Mouse (Mus musculus): ENCODE measurements at regions not wholly inside any gene's neighbourhood (a gene's known extent, or its start where the extent isn't known, plus 50 kb on each side); places are given as distances from the start of the nearest gene placed in this dataset.

DNA sequence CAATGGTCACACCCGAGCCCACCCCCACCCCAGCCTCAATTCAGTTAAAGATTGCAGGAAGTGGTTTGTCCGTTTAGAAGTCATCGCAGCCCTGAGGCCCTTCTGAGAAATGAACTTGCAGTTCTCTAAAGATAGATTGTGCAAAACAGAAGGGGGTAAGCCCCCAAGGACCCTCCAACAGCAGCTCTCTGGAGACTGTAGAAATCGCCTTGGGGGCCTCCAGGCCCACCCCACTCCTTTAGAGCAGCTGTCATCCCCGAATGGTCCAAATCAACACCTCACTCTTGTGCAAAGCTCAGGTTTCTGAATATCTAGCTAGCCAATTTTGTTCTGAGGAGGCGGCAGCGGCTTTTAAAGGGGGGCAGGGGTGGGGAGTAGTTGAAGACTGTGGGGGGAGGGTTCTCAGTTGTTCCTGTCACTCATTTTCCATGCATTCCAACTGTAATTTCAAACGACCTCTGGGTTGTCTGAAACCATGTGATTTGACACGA, 186.9 kb downstream of the Gsdmc2 start:
- intact Hi-C loops (cut with DNase I) = loop anchor here (10.0 kb wide), 1 partner anchor 653 kb away; no protein-coding TSS in a partner anchor

DNA sequence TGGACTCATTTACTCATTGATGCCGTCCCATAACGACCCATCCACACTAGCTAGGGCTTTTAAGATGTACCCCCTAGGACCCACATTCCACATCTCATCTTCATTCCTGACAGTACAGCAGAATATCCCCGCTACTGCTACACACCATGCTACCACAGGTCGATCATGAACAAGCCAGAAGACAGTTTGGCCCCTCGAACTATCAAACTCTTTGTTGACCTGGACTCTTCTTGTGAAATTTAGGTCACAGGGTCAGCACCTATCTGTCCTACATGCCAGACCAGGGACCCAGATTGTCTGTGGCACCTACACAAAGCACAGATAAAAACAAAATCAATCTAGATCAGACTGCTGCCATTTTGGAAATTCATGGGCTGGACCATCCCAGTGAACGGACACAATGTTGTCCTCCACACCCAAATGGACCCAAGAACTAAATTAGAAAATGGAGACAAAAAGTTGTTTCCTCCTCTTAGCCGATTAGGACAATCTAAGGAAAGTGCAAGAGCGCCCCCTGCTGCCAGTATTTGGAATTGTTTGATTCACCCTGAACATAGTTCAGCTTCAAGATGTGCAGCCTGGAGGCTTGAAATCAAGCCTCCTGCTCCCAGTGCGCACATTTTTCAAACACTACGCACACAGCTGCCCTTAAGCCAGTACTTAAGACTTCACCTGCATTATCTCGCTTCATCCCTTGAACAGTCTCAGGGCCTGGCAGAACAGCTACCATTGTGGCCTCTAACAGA, 192.6 kb downstream of the Gsdmc2 start:
- DNase-seq = peak; percentile 83
- intact Hi-C loops (cut with DNase I) = loop anchor here (1.0 to 10.0 kb wide), 2 partner anchors 648 to 1669 kb away; no protein-coding TSS in a partner anchor
- Histone ChIP-seq H3K27ac (no peak overlapping the region), H3K4me3 (no peak overlapping the region)
- peak; percentile 88 for TF ChIP-seq CTCF (IDR thresholded peaks at IDR 0.05)

More for the DNA sequence above, 186.9 kb downstream of the Gsdmc2 start:
- DNase-seq = peak; percentile 37
- TF ChIP-seq CTCF (IDR thresholded peaks at IDR 0.05) = no peak
- Histone ChIP-seq H3K27ac (no peak overlapping the region), H3K4me3 (no peak overlapping the region)

DNA sequence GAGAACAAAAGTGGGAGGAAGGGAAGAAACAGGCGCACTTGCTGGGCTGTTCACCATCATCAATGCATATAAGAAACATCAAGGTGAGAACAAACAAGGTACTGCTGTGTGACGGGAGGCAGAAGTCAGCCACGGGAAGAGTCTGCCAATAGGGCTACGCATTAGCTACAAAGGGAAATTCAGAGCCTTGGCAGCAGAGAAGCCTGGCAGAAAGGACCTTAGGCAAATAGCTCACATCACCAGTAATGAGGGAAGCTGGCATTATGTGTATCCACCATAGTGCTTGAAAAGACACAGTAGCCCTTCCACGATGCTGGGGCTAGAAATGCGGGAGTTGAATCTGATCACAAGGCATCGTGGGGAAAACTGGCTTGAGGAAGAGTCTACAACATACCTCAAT, 193.9 kb downstream of the Gsdmc2 start:
- no peak for DNase-seq
- H3K27ac ChIP-seq = no peak overlapping the region
- H3K4me3 ChIP-seq = no peak overlapping the region
- no peak for TF ChIP-seq CTCF (IDR thresholded peaks at IDR 0.05)
- intact Hi-C loops (cut with DNase I) = loop anchor here (10.0 kb wide), 1 partner anchor 646 kb away; no protein-coding TSS in a partner anchor

DNA sequence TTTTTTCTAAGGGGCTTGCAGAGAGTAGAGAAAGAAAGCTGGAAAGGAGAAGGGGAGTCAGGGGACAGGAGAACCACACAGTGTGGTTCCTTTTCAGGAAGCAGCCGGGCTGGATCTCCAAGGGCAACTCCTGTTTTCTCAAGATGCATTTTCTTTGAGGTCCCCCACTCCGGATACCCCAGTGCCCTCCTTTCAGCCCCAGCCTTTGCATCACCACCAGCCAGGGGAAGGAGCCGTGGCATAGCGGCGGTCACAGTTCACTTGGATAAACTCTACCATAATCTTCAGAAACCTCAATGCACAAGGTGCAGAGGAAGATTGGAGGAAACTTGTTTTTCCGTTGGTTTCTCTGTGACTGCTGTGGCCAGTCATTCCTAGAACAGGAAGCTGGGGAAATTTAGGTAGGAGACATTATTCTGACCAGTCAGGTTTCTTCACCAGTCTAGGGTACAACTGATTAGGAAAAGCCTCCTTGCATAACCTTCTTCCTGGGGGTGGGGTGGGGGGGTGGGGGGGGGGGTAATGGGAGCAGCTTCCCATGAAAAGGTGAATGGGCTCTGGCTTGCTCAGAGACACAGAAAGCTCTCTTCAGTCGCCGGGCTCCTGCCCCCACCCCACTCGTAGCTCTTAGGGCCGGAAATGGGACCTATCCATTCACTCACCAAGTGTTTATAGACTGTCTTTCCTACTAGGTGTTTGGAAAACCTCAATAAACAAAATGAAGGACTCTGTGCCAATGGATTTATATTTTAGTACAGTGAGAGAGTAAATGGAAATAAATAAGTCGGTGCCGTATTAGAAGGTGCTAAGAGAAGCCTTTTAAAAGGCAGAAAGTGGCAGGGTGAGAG, 196.6 kb downstream of the Gsdmc2 start:
- intact Hi-C loops (cut with DNase I) = no loop called here
- H3K4me3 ChIP-seq = no peak overlapping the region
- no peak for TF ChIP-seq CTCF (IDR thresholded peaks at IDR 0.05)
- H3K27ac ChIP-seq = no peak overlapping the region
- no peak for DNase-seq

DNA sequence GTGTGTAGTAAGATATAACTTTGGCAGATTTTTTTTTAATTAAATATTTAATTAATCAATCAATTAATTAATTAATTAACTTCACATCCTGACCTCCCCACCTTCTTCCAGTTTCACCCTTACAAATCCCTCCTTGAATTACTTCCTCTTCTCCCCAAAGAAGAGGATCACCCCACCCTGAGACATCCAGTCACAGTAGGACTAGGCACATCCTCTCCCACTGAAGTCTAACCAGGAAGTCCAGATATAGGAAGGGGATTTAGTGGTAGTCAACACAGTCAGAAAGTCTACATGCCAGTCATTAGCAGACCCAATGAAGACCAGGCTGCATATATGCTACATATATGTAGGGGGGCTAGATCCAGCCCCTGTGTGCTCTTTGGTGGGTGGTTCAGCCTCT, 220.2 kb downstream of the Gsdmc2 start:
- no peak for DNase-seq
- no peak for TF ChIP-seq CTCF (IDR thresholded peaks at IDR 0.05)
- Histone ChIP-seq H3K4me3 (no peak overlapping the region), H3K27ac (no peak overlapping the region)
- intact Hi-C loops (cut with DNase I) = no loop called here

DNA sequence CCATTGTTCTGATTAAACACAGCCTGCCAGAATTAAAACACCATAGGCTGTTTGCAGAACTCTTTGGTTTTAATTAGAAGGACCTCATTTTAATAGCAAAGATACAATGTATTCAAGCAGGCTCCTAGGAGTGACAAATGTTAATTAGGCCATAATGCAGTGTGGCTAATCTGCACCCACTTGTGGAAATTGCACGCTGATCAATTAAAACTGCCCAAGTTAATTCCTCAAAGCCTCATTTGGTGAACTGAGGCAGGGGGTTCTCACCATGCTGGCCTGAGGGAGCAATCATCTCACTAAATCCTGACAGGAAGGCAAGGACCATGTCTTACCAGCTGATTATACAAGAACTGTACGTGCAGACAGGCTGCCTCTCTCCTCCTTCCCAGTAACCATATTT, 220.7 kb downstream of the Gsdmc2 start:
- TF ChIP-seq CTCF (IDR thresholded peaks at IDR 0.05) = no peak
- intact Hi-C loops (cut with DNase I) = no loop called here
- no peak overlapping the region for H3K4me3 ChIP-seq

GRCm38 (mm10) chr15:63616506-63617208, 228.3 kb downstream of the Gsdmc2 start:
- Histone ChIP-seq H3K4me3 (no peak overlapping the region), H3K27ac (no peak overlapping the region)
- no peak for TF ChIP-seq CTCF (IDR thresholded peaks at IDR 0.05)
- no peak for DNase-seq
- intact Hi-C loops (cut with DNase I) = no loop called here

More for the DNA sequence above, 220.7 kb downstream of the Gsdmc2 start:
- no peak for DNase-seq
- H3K27ac ChIP-seq = no peak overlapping the region

- DNase-seq = no peak
Observed at GRCm38 (mm10) chr15:63614191-63614590, 230.8 kb downstream of the Gsdmc2 start.

GRCm38 (mm10) chr15:63613120-63613519, 231.9 kb downstream of the Gsdmc2 start:
- DNase-seq = no peak
- TF ChIP-seq CTCF (IDR thresholded peaks at IDR 0.05) = no peak
- no peak overlapping the region for H3K27ac ChIP-seq
- H3K4me3 ChIP-seq = no peak overlapping the region
- intact Hi-C loops (cut with DNase I) = no loop called here

More at GRCm38 (mm10) chr15:63614191-63614590, 230.8 kb downstream of the Gsdmc2 start:
- TF ChIP-seq CTCF (IDR thresholded peaks at IDR 0.05) = no peak
- intact Hi-C loops (cut with DNase I) = no loop called here
- H3K27ac ChIP-seq = no peak overlapping the region
- H3K4me3 ChIP-seq = no peak overlapping the region

DNA sequence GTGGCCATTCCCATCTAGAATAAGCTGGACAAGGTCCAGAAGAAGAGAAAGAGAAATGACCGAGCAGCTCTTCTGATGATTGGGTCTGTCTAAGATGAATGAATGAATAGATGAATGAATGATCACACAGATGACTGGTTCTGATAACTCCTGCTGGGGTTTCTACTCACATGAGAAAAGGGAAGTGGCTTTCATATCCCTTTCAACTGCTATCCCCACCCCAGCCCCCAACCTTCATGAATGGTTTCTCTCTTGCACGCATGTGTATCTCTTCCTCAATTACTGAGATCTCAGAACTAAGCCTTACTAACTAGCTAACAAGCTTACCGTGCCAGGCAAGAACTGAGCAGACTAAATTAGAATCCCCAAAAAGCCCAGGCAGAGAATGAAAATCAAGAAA, 233.8 kb downstream of the Gsdmc2 start:
- Histone ChIP-seq H3K4me3 (no peak overlapping the region), H3K27ac (no peak overlapping the region)
- DNase-seq = no peak
- TF ChIP-seq CTCF (IDR thresholded peaks at IDR 0.05) = no peak
- intact Hi-C loops (cut with DNase I) = no loop called here

DNA sequence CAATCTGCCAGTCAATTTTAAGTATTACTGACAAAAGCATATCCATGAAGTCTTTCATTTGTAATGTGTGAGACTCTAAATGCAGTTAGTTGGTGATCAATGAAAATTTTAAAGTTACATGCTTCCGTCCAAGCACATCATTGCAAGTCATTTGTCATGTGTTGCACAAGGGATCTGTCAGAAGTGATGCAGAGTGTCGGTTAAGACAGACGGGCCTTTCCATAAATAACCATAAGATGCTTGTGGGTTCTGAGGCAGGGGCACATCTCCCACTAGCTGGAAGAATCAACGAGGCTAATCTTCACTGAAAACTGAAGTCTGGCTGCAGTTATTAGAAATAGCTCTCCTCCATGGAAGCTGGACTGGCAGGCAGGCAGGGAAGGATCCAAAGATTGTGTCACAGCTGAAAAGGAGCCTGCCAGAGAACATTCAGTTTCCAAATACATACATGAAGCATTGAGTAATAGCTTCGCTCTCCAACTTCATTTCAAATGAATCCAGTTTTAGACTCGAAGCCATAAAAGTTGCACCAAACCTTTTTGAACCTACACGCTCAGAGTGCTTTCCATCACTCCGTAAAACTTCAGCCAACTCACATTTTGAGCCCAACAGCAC, 241.8 kb downstream of the Gsdmc2 start:
- intact Hi-C loops (cut with DNase I) = loop anchor here (5.0 kb wide), 2 partner anchors 586 to 1621 kb away; no protein-coding TSS in a partner anchor
- TF ChIP-seq CTCF (IDR thresholded peaks at IDR 0.05) = no peak
- Histone ChIP-seq H3K4me3 (no peak overlapping the region), H3K27ac (no peak overlapping the region)
- DNase-seq = no peak

GRCm38 (mm10) chr15:63601543-63601942, 243.4 kb downstream of the Gsdmc2 start:
- peak; percentile 76 for TF ChIP-seq CTCF (IDR thresholded peaks at IDR 0.05)
- DNase-seq = peak; percentile 34
- H3K27ac ChIP-seq = no peak overlapping the region
- intact Hi-C loops (cut with DNase I) = loop anchor here (5.0 kb wide), 2 partner anchors 584 to 1619 kb away; no protein-coding TSS in a partner anchor
- H3K4me3 ChIP-seq = no peak overlapping the region
